Mouse (Mus musculus) stomach, embryonic 14.5 days (tissue): Measurements from ENCODE around the gene H2-Q2. TPM values are rescaled to one million over a fixed set of nuclear protein-coding genes. Genes with fewer than 3 reads are reported as not detected.
"Not testable (repeated sequence)": the region's sequence is repeated elsewhere in the genome, so short reads cannot be mapped to it uniquely, and the experiment has no call there.

Source experiments
- ATAC-seq: fragments of 200-750 bp; cut with Nextera tagmentation; 2 replicates; pipeline ENCODE4 v1.8.0; 2017; ENCODE audit warnings: low read depth, moderate TSS enrichment; ENCODE audit not compliant: insufficient number of reproducible peaks, insufficient read depth, low FRiP score
- H3K27ac ChIP-seq: fragments of 300-500 bp; sonication (generic); 2 replicates; pipeline ENCODE4 v1.5.1; 2014; ENCODE audit warnings: mild to moderate bottlenecking, low read length, moderate library complexity, mixed read lengths
- H3K27me3 ChIP-seq: fragments of 300-500 bp; sonication (generic); 2 replicates; pipeline ENCODE4 v1.6.1; 2014; ENCODE audit warnings: low read length, control low read depth, mixed read lengths; ENCODE audit not compliant: control insufficient read depth, insufficient read depth
- H3K36me3 ChIP-seq: fragments of 300-500 bp; sonication (generic); 2 replicates; pipeline ENCODE4 v1.6.1; 2014; ENCODE audit warnings: mild to moderate bottlenecking, control low read depth, low read length, moderate library complexity, mixed read lengths; ENCODE audit not compliant: control insufficient read depth, insufficient read depth
- H3K4me1 ChIP-seq: fragments of 300-500 bp; sonication (generic); 2 replicates; pipeline ENCODE4 v1.6.1; 2014; ENCODE audit warnings: low read length, control low read depth, mixed read lengths; ENCODE audit not compliant: control insufficient read depth, insufficient read depth
- H3K4me2 ChIP-seq: fragments of 300-500 bp; sonication (generic); replicated peaks from 2 replicates; pipeline ENCODE4 v1.6.1; 2014; ENCODE audit warnings: low read depth, low read length, control low read depth
- H3K4me3 ChIP-seq: fragments of 300-500 bp; sonication (generic); 2 replicates; pipeline ENCODE4 v1.5.1; 2014; ENCODE audit warnings: low read depth, low read length, control low read depth
- H3K9ac ChIP-seq: fragments of 300-500 bp; sonication (generic); replicated peaks from 2 replicates; pipeline ENCODE4 v1.6.1; 2014; ENCODE audit warnings: low read depth, mild to moderate bottlenecking, control low read depth, low read length, moderate library complexity, mixed read lengths
- H3K9me3 ChIP-seq: fragments of 300-500 bp; sonication (generic); 2 replicates; pipeline ENCODE4 v1.6.1; 2016; ENCODE audit warnings: low read depth, low read length, control low read depth; ENCODE audit not compliant: control insufficient read depth
- WGBS: fragments of 180-500 bp; shearing (Covaris S2); extraction: QIAGEN DNeasy Blood & Tissue Kit; methylation state at CpG from one replicate; pipeline ENCODE4 v1.1.7; 2014; 5-methylcytosine and 5-hydroxymethylcytosine counted together
- polyA plus RNA-seq: library from polyadenylated mRNA; unstranded; fragments of >200 nt; fragmentation: Nextera tagmentation; extraction: Ambion mirVana; gene quantifications from 2 replicates; pipeline ENCODE4 v1.2.1, GENCODE M21; 2014

The H2-Q2 gene
- polyA plus RNA-seq, result 2.3 and 3.1 TPM in 2 replicates

DNA sequence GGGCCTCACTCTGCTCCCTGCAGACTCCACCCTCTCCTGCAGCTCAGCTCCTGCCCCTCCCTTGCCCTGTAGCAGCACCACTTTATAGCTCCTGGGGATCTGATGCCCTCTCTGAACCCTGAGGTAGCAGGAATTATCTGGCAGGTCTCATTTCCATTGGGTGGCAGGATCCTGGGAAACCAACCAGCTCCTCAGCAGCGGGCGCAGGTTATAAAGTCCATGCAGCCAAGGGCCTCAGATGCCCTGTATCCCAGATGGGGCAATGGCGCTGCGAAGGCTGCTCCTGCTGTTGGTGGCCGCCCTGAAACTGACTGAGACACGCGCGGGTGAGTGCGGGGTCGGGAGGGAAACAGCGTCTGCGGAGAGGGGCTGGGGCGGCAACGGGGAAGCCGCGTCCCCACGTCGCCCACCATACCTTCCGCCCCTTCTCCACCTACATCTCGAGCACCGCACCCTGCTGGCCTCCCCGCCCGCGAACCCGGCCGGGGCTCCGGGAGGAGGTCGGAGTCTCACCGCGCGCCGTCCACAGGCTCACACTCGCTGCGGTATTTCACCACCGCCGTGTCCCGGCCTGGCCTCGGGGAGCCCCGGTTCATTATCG lies at the start of gene H2-Q2:
Gene H2-Q2 (plus strand): TSS at position 172 of the 601 bp plus-strand sequence.
- Histone ChIP-seq H3K4me1 (0 out of 2 replicates have a peak, but pooled peaks cover 3% of the 10 kb centered on the region), H3K27me3 (peaks cover 8% of the 10 kb centered on the region; the same call in 1 of the 2 replicates), H3K9ac (no peak within 1 kb of the TSS), H3K4me3 (peak within 1 kb of the TSS; percentile 38), H3K4me2 (peak within 1 kb of the TSS; percentile 59), H3K36me3 (no peaks in the 10 kb centered on the region), H3K27ac (no peak within 1 kb of the TSS), H3K9me3 (no peaks in the 10 kb centered on the region)
- no peak for ATAC-seq
- WGBS, result 1% methylated on average over 33 of the region's 40 CpGs

DNA sequence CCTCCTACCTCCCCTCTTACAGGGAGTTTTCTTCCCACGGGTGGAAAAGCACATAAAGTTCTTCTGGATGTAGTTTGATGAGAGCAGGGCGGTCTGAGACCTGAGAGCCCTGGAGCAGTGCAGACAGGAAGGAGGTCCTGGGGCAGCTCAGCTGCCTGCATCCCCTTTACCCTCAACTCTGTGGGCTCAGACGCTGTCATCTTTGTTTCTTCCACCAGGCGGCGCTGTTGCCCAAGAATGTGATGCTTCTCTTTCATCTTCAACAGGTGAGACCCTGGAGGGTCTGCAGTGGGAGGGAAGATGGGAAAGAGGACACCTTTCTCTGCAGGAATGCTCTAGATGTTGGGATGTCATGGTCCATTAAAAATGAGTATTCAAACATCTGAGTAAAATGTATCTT lies 46.2 kb upstream of the H2-Q2 start:
- not testable (repeated sequence) for H3K9ac ChIP-seq, H3K4me1 ChIP-seq, H3K4me2 ChIP-seq, H3K4me3 ChIP-seq, H3K27me3 ChIP-seq, H3K27ac ChIP-seq, H3K9me3 ChIP-seq, ATAC-seq, H3K36me3 ChIP-seq
- WGBS, result 3% methylated on average over 5 of the region's 5 CpGs

DNA sequence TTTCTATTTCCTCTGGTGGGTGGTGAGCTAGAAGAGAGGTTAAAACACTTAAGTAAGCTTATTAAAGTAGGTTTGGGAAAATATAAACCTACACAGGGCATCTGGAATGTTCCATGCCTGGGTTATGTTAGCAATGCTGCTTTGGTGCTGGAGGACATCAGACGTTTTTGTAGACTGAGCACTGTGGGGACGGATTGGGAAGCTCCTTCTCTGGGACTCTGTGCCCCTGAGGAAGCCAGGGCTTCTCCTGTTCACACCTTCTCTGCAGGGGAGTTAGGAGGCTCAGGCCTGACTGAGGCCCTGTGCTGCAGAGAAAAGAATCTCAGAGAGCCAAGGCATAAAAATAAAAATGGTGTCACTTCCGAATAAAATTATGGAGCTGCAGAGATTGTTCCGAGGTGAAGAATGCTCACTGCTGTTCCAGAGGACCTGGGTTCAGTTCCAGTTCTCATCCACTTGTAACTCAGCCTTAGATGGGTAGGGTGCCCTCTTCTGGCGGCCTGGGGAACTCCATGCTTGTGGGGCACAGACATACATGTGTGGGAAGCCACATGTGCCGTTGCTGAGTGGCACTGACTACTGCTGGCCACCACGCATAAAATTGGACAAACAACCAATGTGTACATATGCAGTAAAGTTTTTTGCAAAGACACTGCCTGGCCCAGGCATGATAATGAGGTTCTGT lies 41.6 kb upstream of the H2-Q2 start:
- not testable (repeated sequence) for H3K27ac ChIP-seq, ATAC-seq, H3K4me1 ChIP-seq, H3K4me2 ChIP-seq, H3K9me3 ChIP-seq, H3K36me3 ChIP-seq, H3K9ac ChIP-seq, H3K4me3 ChIP-seq, H3K27me3 ChIP-seq
- WGBS, result 83% methylated on average over 7 of the region's 7 CpGs

DNA sequence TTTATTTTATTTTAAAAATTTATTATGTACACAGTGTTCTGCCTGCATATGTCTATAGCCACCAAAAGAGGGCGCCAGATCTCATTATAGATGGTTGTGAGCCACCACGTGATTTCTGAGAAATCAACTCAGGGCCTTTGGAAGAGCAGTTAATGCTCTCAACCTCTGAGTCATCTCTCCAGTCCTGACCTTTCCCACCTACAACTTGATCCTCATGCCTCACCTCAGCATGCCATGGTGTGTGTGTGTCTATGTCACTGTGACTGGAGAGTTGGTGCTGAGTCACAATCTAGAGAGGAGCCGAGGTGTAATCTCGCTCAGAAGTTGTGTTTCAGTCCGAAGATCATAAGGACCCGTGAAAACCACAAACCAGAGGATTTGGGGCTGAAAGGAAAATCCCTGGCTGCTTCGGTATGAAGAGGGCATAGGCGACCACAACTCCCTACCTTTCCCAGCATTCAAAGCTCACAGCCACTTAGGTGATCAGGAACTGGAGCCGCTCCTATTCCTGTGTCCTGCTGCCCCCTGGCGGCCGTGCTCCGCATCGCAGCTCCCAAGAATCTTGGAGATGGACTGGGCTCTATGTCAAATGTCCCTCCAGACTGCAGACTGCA lies 40.3 kb upstream of the H2-Q2 start:
- Histone ChIP-seq H3K4me2 (no peak overlapping the region), H3K36me3 (no peaks in the 10 kb centered on the region), H3K4me1 (no peaks in the 10 kb centered on the region), H3K9ac (no peak overlapping the region), H3K4me3 (no peak overlapping the region), H3K27ac (no peak overlapping the region), H3K27me3 (no peaks in the 10 kb centered on the region), H3K9me3 (no peaks in the 10 kb centered on the region)
- WGBS, result 26% methylated on average over 13 of the region's 13 CpGs
- ATAC-seq, result no peak

DNA sequence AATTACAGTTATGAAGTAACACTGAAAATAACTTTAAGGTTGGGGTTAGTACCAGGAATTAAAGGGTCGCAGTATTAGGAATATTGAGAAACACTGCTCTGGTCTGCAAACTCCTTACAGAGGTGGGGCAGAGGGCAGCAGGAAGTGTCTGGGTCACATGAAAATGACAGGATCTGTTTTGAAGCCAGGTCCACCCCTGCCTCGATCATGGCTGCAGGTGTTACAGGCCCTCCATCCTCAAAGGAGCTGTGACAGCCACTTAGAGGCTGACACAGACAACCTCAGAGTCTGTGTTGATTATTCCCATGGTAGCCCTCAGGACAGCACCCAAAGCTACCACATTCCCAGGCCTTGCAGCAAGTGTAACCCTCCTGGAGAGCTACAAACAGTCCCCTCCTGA lies 38.8 kb upstream of the H2-Q2 start:
- 76% methylated on average over 2 of the region's 2 CpGs for WGBS
- Histone ChIP-seq H3K27ac (no peak overlapping the region), H3K36me3 (no peaks in the 10 kb centered on the region), H3K4me1 (no peaks in the 10 kb centered on the region), H3K9me3 (no peaks in the 10 kb centered on the region), H3K4me2 (no peak overlapping the region), H3K9ac (no peak overlapping the region), H3K4me3 (no peak overlapping the region), H3K27me3 (no peaks in the 10 kb centered on the region)
- no peak for ATAC-seq

DNA sequence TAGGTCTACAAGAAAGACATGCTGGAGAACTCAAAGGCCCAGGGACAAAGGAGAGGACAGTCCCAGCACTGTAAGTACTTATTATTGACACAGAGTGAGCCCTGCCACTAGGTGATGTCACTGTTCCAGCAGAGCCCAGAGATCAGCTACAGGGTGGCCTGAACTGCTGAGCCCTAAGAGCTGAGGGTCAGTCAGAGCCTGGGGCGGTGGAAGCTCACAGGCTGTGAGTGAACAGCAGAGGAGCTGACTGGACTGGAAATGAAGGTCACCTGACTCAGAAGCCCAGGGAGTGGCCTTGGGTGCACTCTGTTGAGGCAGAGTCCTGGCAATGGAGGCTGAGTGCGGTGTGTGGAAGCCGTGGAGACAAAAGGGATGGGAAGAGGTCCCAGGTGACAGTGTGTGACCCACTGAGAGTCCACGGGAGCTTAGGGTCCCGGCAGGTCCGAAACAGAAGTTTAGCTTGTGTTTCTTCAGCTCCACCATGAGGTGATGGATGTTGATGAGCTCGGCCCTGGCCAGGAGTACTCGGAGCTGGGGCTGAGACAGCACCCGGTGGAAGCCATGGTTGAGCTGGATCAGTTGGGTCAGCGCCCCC lies 38.2 kb upstream of the H2-Q2 start:
- WGBS, result 79% methylated on average over 10 of the region's 10 CpGs
- no peak for ATAC-seq
- no peaks in the 10 kb centered on the region for H3K9me3 ChIP-seq

DNA sequence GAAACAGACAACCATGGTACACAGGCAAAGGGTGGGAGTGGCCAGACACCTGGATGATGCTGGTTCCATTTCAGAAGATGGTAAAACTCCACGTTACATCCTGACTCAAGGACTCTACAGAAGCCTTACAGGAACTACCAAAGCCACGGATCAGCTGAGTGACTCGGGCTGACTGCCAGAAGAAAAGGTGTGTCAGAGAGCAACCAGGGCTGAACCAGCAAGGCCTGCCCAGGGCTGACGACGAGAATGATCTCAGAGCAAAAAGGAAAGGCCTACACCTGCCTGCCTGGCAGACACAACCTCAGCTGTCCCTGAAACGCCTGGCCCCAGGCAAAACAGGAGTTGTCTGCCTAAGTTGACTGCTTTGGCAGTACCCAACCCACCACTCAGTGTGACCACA lies 37.6 kb upstream of the H2-Q2 start:
- 72% methylated on average over 6 of the region's 6 CpGs for WGBS
- Histone ChIP-seq H3K36me3 (no peaks in the 10 kb centered on the region), H3K27ac (no peak overlapping the region)

More for the DNA sequence above, 38.2 kb upstream of the H2-Q2 start:
- H3K36me3 ChIP-seq, result no peaks in the 10 kb centered on the region
- no peaks in the 10 kb centered on the region for H3K27me3 ChIP-seq
- H3K9ac ChIP-seq, result no peak overlapping the region
- no peak overlapping the region for H3K4me2 ChIP-seq
- H3K4me3 ChIP-seq, result no peak overlapping the region
- H3K4me1 ChIP-seq, result no peaks in the 10 kb centered on the region
- no peak overlapping the region for H3K27ac ChIP-seq

DNA sequence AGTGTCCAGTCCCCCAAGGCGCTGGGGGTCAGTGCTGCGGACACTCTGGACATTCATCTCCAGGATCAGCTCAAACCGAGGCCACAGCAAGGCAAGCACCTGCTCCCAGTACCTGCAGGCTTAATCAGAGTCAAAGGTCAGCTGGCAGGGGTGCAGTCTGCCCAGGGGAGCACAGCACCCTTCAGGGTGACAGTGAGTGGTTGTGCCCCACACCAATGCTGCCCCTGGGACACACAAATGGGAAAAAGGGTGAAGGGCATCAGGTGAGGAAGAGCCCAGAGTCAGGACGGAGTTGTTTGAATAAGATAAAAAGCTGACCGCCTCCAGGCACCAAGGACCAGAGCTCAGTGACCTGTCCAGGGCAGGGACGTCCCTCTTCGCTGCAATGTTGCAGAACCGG lies 37.1 kb upstream of the H2-Q2 start:
- not testable (repeated sequence) for H3K9me3 ChIP-seq, H3K9ac ChIP-seq, H3K27ac ChIP-seq, H3K36me3 ChIP-seq, H3K27me3 ChIP-seq, H3K4me1 ChIP-seq, H3K4me2 ChIP-seq, H3K4me3 ChIP-seq, ATAC-seq
- WGBS, result 66% methylated on average over 8 of the region's 8 CpGs

More for the DNA sequence above, 37.6 kb upstream of the H2-Q2 start:
- H3K4me2 ChIP-seq, result no peak overlapping the region
- H3K9ac ChIP-seq, result no peak overlapping the region
- no peak for ATAC-seq
- no peaks in the 10 kb centered on the region for H3K27me3 ChIP-seq
- no peak overlapping the region for H3K4me3 ChIP-seq
- no peaks in the 10 kb centered on the region for H3K4me1 ChIP-seq
- no peaks in the 10 kb centered on the region for H3K9me3 ChIP-seq
